Mouse (Mus musculus): ENCODE data around the gene Tbx19.
A peak's percentile ranks its signal among the peaks of the same experiment; 100 is the strongest.

Tbx19 gene

GRCm38 (mm10) chr1:165160723-165161405, at the start of gene Tbx19:
TSS of gene Tbx19 (minus strand) at chr1:165160773.
- no peak for DNase-seq (ENCODE audit: low spot score in 2 of 2)

- no peak for DNase-seq (ENCODE audit: low spot score in 2 of 2)
These were observed 45.0 kb upstream of the Tbx19 start for GRCm38 (mm10) chr1:165205591-165205990.

GRCm38 (mm10) chr1:165203488-165204035, 43.0 kb upstream of the Tbx19 start:
- DNase-seq (ENCODE audit: low spot score in 2 of 2), result no peak

GRCm38 (mm10) chr1:165201445-165202012, 41.0 kb upstream of the Tbx19 start:
- no peak for DNase-seq (ENCODE audit: low spot score in 2 of 2)

DNA sequence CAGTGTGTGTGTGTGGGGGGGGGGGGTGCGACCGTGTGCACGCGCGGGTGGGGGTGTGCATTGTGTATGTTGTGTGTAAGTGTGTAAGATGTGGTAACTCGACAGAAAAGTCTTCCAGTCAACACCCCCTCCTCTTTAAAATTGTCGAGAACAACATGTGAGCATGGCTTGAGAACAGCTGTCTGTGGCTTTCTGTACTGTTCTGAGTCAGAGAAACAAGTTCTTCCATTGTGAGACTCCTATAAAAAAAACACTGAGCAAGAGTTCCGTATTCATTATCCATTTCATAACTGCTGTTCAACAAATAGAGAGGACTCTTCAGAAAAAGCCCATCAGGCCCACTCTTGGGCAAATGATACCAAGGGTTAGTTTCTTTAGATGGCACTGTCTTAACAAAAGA, 40.2 kb upstream of the Tbx19 start:
- no peak for DNase-seq (ENCODE audit: low spot score in 2 of 2)

DNA sequence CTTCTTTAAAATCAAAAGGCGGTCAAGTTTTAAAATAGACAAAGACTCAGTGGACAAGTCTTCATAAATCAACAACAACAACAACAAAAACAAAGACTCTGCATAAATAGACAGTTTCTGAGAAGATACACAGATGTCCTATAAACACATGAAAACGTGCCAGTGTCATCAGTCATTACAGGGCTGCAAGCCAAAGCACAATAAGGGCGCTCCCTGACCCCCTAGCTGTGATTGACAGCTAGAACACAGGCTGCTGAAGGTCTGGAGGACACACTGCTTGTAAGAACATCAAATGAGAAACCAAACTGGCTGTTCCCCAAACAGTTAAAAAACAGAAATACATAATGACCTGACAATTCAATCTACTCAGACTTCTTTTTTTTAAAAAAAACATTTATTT, 39.1 kb upstream of the Tbx19 start:
- no peak for DNase-seq (ENCODE audit: low spot score in 2 of 2)

DNA sequence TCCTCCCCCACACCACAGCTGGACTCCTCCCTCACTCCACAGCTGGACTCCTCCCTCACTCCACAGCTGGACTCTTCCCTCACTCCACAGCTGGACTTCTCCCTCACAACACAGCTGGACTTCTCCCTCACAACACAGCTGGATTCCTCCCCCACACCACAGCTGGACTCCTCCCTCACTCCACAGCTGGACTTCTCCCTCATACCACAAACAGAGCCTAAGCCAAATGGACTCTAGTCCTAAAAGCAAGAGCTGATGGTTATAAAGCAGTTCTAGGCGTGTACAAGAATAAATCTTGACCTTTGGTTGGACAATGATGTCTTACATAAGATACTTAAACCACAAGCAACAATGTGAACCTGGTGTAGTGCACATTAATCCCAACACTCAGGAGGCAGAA, 38.4 kb upstream of the Tbx19 start:
- no peak for DNase-seq (ENCODE audit: low spot score in 2 of 2)

DNA sequence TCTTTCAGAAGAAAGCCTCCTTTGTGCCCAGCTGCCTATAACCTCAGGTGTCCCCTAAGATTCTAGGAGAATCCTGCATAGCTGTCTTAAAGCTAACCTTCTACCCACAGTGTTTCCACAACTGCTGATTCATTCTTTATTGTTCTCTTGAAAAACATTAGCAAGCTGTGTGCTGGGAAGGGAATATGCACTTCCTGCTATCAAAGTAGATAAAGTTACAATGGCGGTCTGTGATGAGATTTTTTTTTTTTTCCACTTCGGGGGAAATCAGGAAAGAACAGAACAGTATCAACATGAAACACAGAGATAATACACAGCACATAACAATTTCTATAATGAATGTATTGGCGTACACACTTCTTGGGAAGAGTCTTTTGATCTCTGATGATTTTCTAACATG, 37.3 kb upstream of the Tbx19 start:
- DNase-seq (ENCODE audit: low spot score in 2 of 2), result no peak

DNA sequence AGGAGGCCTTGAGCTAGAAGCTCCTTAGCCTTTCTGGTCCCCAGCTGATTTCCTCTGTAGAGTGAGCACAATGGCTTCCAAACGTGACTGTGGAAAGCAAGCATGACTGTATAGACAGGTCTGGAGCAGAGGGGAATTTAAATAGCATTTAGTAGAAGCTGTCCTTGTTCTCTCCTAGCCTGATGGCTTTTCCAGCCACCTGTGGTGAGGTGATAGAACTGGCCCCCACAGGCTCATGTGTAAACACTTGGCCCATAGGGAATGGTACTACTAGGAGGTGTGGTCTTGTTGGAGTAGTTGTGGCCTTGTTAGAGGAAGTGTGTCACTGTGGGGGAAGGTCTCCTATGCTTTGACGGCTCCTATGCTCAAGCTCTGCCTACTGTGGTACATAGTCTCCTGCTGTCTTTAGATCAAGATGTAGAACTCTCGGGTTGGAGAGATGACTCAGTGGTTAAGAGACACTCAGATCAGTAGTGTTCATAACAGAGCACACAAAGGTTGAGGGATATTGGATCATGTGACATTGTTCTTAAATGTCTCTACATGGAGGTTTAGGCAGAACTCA, 34.9 kb upstream of the Tbx19 start:
- no peak for DNase-seq (ENCODE audit: low spot score in 2 of 2)

- DNase-seq (ENCODE audit: low spot score in 2 of 2), result no peak
These were observed 34.1 kb upstream of the Tbx19 start for GRCm38 (mm10) chr1:165194662-165195013.

- DNase-seq (ENCODE audit: low spot score in 2 of 2), result peak; percentile 76 to 95
These were observed 33.5 kb upstream of the Tbx19 start, which contains the start of gene Sft2d2 for GRCm38 (mm10) chr1:165193880-165194661. TSS of gene Sft2d2 (minus strand) at chr1:165194438.

GRCm38 (mm10) chr1:165193426-165193825, 32.9 kb upstream of the Tbx19 start:
- DNase-seq (ENCODE audit: low spot score in 2 of 2), result no peak

DNA sequence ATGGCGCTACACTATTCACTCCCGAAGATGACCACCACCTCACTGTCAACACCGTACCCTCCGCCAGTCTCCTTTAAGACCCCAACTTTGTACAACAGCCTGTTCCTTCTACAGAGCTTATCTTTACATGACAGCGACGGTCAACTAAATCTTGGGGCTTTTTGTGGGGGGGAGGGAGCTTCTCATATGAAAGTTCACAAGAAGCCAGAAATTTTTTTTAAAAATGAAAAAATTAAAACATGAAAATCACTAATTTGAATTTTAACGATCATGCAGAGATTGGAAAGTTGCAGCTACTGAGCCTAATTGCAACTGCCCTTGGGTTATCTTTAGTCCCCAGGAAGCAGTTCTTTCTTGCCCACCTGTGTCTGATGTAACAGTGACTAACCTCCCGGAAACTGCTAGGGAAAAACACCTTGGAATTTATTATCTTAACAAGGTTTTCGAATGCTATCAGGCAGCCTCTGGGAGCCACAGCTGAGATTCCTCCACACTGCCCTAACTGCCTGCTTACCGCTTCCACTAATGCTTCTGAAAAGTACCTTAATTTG, 32.2 kb upstream of the Tbx19 start:
- no peak for DNase-seq (ENCODE audit: low spot score in 2 of 2)

DNA sequence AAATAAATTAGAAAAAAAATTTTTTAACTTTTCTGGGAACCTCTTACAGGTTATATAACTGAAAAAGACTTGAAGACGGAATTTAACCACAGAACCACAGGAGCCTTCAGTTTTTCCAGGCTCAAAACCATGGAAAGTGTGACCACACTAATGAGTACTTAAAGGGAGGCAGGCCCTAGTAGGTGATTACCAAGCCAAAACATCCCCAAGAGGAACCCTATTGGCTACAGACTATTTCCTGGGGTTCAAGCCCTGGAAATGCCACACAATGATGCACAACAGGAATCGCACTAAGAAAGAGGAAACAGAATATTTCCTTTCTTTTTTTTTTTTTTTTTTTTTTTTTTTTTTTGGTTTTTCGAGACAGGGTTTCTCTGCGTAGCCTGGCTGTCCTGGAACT, 31.5 kb upstream of the Tbx19 start:
- DNase-seq (ENCODE audit: low spot score in 2 of 2), result no peak

- DNase-seq (ENCODE audit: low spot score in 2 of 2), result no peak
These were observed 31.0 kb upstream of the Tbx19 start for GRCm38 (mm10) chr1:165191611-165192010.

DNA sequence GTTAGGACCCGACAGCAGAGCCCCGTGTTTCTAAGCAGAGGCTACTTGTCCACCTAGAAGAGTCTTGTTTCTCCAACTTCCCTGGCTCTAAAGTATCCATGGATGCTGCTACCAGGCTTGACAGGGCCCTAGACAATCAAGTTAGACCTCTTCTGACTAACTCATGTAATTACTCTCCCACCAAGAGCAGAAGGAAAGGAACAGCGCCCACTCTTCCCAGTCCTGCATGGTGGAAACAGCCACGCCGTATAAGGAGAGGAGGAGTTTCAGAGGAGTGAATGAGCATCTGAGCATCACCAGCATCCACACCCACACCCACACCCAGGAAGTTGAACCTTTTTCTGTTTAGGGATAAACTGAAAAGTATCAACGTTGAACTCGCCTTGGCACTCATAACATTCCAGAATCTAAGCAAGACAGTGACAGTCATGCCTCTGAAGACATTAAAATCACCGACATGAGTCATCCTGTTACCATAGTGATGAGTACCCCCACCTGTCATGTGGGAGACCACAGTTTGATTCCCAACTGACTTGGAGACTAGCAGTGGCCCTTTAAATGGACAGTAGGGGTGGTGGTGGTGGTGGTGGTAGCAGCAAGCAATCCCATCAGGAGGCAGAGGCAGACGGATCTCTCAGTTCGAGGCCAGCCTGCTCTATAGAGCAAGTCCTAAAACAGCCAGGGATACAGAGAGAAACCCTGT, 30.1 kb upstream of the Tbx19 start:
- DNase-seq (ENCODE audit: low spot score in 2 of 2), result no peak

DNA sequence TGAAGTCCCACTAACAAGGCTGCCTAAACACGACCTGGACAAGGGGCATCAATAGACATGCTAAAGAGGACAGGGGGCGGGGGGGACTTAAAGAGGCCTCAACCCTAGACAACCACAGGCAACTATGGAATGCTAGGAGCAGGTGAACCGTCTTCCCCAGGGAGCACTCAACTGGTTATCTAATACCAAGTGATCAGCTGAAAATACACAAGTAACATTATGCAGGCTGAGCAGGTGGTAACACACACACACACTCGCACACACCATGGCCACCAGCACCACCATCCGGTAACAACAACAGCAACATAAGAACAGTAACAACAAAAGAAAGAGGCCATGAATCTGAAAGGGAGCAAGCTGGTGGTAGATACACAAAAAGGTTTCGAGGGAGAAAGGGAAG, 29.5 kb upstream of the Tbx19 start:
- DNase-seq (ENCODE audit: low spot score in 2 of 2), result no peak

- DNase-seq (ENCODE audit: low spot score in 2 of 2), result no peak
These were observed 28.4 kb upstream of the Tbx19 start for GRCm38 (mm10) chr1:165188806-165189580.

DNA sequence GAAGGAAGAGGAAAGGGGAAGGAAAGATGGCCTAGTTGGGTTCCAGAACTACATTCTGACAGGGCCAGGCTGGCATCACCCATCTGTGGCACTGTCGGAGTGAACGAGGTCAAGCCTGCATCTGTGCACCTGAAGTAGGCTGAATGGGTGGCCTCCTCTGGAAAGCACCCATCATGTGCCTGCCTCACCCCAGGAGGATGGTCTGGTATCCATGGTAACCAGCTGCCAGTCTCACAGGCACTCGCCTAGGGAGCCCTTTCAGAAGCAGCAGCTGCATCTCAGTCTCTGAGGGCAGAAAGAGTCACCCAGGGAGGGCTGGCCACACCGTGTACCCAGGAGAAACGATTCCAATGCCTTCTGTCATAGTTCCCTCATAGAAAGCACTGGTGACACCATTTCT, 26.8 kb upstream of the Tbx19 start:
- no peak for DNase-seq (ENCODE audit: low spot score in 2 of 2)

GRCm38 (mm10) chr1:165186491-165186890, 25.9 kb upstream of the Tbx19 start:
- DNase-seq (ENCODE audit: low spot score in 2 of 2), result no peak

DNA sequence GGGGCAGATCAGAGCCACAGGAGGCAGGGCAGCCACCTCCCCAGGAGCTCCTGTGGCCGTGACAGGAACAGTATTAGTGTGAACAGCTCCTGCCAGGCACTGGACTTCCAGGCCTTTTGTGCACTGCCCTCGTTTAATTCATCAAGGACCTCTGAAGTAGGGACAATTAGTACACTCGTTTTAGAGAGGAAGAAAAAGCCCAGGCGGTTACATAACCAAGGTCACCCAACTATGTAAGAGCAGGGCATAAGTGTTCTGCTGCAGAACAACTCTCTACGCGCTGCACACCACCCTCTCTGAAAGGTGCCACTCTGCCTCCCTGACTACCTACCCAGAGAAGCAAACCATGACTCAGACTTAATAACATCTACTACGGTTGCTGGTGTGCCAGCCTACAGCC, 24.5 kb upstream of the Tbx19 start:
- no peak for DNase-seq (ENCODE audit: low spot score in 2 of 2)

Measured in spleen, postnatal 10 days (tissue).